Mouse (Mus musculus): ENCODE results near the gene Myo16. TPM values are rescaled to one million over a fixed set of nuclear protein-coding genes. Genes with fewer than 3 reads are reported as not detected.

Myo16 gene
- polyA plus RNA-seq, 1 experiment from 2014 or later = 0.01 TPM

DNA sequence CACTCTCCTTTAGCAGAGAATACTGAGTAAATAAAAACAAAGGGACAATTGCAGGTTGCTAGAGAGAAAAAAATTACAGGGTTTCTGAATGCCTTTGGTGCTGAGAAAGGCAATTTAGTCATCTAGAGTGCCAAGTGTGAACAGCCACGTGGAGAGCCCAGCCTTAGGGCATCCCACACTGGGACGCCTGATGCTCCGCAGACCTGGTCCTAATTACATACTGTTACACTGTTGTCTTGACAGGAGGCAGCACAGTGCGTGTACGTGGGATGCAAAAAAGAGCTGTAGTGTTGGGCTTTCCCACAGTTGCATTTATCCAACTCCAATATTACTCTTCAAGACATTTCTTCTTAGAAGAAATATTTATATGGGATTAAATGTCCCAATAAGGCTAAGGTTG lies 162.5 kb downstream of the Myo16 start:
- no peak for TF ChIP-seq CTCF (IDR thresholded peaks at IDR 0.05; ENCODE audit: low read depth)
- no peak for TF ChIP-seq EP300 (IDR thresholded peaks at IDR 0.05; ENCODE audit: low read depth)
- H3K4me1 ChIP-seq (ENCODE audit: insufficient read depth) = no peaks in the 10 kb centered on the region
- H3K27me3 ChIP-seq (ENCODE audit: insufficient read depth, low read length) = no peaks in the 10 kb centered on the region
- no peak overlapping the region for H3K4me3 ChIP-seq (ENCODE audit: low read depth, low read length)
- no peaks in the 10 kb centered on the region for H3K36me3 ChIP-seq (replicated peaks; ENCODE audit: insufficient read depth, low read length)
- ATAC-seq (no peak), DNase-seq (no peak)
- no peak overlapping the region for H3K9ac ChIP-seq (replicated peaks)
- H3K4me2 ChIP-seq (ENCODE audit: low read depth, low read length) = no peak overlapping the region
- WGBS (ENCODE audit: insufficient replicate concordance) = 68% methylated on average over 5 of the region's 5 CpGs
- H3K27ac ChIP-seq (ENCODE audit: low read depth) = no peak overlapping the region
- H3K9me3 ChIP-seq (ENCODE audit: low read length) = no peaks in the 10 kb centered on the region

DNA sequence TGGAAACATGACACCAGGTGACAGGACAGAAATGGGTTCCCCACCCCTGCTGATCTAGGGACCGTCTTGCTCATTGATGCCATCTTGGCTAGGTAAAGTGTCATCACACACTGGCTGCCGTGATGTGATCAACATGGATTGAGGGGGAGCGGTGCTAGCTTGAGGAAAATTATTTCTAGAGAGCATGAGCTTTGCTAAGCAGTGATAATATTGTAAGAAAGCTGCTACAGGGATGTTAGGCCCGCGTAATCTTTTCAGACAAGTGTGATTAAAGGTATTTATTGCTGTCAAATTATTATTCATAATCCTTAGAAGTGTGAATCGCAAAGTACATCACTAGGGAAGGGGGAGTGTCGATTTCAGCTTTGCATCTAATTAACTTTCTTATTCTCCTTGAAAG lies 164.4 kb downstream of the Myo16 start:
- DNase-seq (no peak), ATAC-seq (no peak)
- Histone ChIP-seq H3K27me3 (ENCODE audit: insufficient read depth, low read length) (no peaks in the 10 kb centered on the region), H3K27ac (ENCODE audit: low read depth) (no peak overlapping the region), H3K4me1 (ENCODE audit: insufficient read depth) (no peaks in the 10 kb centered on the region), H3K36me3 (replicated peaks; ENCODE audit: insufficient read depth, low read length) (no peaks in the 10 kb centered on the region), H3K9me3 (ENCODE audit: low read length) (no peaks in the 10 kb centered on the region), H3K9ac (replicated peaks) (no peak overlapping the region), H3K4me2 (ENCODE audit: low read depth, low read length) (no peak overlapping the region), H3K4me3 (ENCODE audit: low read depth, low read length) (no peak overlapping the region)
- 77% methylated on average over 7 of the region's 7 CpGs for WGBS (ENCODE audit: insufficient replicate concordance)
- TF ChIP-seq CTCF (IDR thresholded peaks at IDR 0.05; ENCODE audit: low read depth) (no peak), EP300 (IDR thresholded peaks at IDR 0.05; ENCODE audit: low read depth) (no peak)

DNA sequence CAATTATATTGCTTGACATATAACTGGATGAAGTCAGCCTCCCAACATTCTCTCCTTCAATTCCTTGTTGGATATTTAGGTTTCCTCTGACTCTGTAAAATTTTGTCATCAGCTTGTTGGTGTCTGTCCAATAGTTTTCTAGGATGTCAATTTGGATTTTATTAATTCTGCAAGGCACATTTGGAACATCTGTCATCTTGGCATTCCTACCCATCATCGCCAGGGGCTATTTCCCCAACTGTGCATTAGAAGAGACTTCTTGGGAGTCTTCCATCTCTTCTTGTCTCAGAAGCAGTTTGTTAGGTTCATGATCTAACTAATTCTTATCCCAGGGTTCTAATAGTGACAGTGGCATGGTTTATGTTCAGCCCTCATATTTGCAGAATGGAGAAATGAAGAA lies 196.7 kb downstream of the Myo16 start:
- H3K9me3 ChIP-seq (ENCODE audit: low read length) = no peaks in the 10 kb centered on the region
- 82% methylated on average over 1 of the region's 1 CpGs for WGBS (ENCODE audit: insufficient replicate concordance)
- no peak overlapping the region for H3K27ac ChIP-seq (ENCODE audit: low read depth)
- H3K4me3 ChIP-seq (ENCODE audit: low read depth, low read length) = no peak overlapping the region
- no peaks in the 10 kb centered on the region for H3K36me3 ChIP-seq (replicated peaks; ENCODE audit: insufficient read depth, low read length)
- no peaks in the 10 kb centered on the region for H3K27me3 ChIP-seq (ENCODE audit: insufficient read depth, low read length)
- TF ChIP-seq CTCF (IDR thresholded peaks at IDR 0.05; ENCODE audit: low read depth) (no peak), EP300 (IDR thresholded peaks at IDR 0.05; ENCODE audit: low read depth) (no peak)
- no peak overlapping the region for H3K9ac ChIP-seq (replicated peaks)
- ATAC-seq (no peak), DNase-seq (no peak)
- H3K4me1 ChIP-seq (ENCODE audit: insufficient read depth) = no peaks in the 10 kb centered on the region
- H3K4me2 ChIP-seq (ENCODE audit: low read depth, low read length) = no peak overlapping the region

DNA sequence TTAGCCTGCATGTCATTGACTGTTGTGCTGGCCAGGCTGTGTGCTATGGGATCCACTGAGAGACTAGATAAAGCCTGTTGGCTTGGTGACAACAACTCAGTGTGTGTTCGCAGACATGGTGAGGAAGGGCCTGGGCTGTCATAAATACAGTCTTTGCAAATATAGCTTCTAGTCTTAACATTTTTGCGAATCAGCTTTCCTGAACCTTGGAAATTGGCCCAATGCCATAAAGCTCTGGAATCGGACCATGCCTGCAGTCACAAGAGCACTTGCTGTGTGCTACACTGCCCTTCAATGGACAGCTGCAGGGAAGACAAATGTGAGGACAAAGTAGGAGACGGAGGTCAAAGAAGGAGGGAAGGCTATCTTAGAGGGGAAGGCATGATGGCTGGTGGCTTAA lies 205.0 kb downstream of the Myo16 start:
- Histone ChIP-seq H3K4me2 (ENCODE audit: low read depth, low read length) (no peak overlapping the region), H3K9me3 (ENCODE audit: low read length) (no peaks in the 10 kb centered on the region), H3K36me3 (replicated peaks; ENCODE audit: insufficient read depth, low read length) (no peaks in the 10 kb centered on the region), H3K4me3 (ENCODE audit: low read depth, low read length) (no peak overlapping the region), H3K4me1 (ENCODE audit: insufficient read depth) (no peaks in the 10 kb centered on the region), H3K27ac (ENCODE audit: low read depth) (no peak overlapping the region), H3K9ac (replicated peaks) (no peak overlapping the region), H3K27me3 (ENCODE audit: insufficient read depth, low read length) (no peaks in the 10 kb centered on the region)
- no peak for TF ChIP-seq CTCF (IDR thresholded peaks at IDR 0.05; ENCODE audit: low read depth)
- TF ChIP-seq EP300 (IDR thresholded peaks at IDR 0.05; ENCODE audit: low read depth) = no peak
- WGBS (ENCODE audit: insufficient replicate concordance) = 68% methylated on average over 4 of the region's 4 CpGs
- ATAC-seq = no peak
- DNase-seq = no peak

DNA sequence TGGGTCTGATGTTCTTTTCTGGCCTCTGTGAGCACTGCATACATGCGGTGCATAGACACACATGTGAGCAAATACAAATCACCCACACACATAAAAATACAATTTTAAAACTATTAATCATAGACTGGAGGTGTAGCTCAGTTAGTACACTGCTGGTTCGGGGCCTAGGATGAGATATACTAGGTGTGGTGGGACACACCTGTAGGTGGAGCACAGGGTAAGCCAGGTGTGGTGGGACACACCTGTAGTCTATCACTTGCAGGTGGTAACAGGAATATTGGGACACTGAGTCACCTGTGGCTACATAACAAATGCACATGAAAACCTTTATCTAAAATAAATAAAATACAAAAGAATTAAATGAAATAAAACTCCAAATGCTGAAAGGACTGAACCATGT lies 209.2 kb downstream of the Myo16 start:
- 74% methylated on average over 2 of the region's 2 CpGs for WGBS (ENCODE audit: insufficient replicate concordance)

DNA sequence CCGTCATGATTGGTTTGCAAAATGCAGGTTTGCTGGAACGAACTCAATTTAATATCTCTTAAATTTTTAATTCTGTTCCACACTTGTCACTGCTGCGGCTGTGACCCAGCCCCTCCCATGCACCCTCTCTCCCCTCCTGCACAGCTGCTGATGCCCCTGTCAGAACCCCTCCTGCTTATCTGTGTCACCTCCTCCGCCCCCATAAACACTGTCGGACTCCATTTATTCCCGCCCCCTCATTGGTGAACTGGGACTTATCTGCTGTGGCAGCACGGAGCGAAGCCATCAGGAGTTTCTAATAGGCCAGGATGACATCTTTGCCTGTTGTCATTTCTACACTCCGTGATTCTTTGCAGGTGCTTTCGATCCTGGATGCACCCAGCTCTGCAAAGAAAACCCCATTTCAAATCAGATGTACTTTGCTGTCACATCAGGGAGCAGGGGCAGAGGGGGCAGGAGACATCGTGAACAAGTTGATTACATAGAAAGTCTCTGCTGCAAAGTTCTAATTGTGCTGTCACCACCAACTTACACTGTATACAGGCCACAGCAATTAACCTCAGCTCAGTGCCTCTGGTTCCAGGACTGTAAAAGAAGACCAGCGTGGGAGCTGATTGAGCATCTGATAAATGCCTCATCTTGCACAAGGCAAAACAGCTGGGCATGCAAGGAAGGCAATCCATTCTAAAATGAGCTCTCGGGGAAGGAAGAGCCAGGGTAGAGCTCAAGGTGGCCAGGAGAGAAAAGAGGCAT lies 210.1 kb downstream of the Myo16 start:
- ATAC-seq (no peak), DNase-seq (no peak)
- Histone ChIP-seq H3K27ac (ENCODE audit: low read depth) (no peak overlapping the region), H3K4me3 (ENCODE audit: low read depth, low read length) (no peak overlapping the region), H3K27me3 (ENCODE audit: insufficient read depth, low read length) (no peaks in the 10 kb centered on the region), H3K9me3 (ENCODE audit: low read length) (no peaks in the 10 kb centered on the region), H3K4me2 (ENCODE audit: low read depth, low read length) (no peak overlapping the region), H3K36me3 (replicated peaks; ENCODE audit: insufficient read depth, low read length) (no peaks in the 10 kb centered on the region), H3K9ac (replicated peaks) (no peak overlapping the region), H3K4me1 (ENCODE audit: insufficient read depth) (no peaks in the 10 kb centered on the region)
- WGBS (ENCODE audit: insufficient replicate concordance) = 43% methylated on average over 13 of the region's 13 CpGs
- TF ChIP-seq CTCF (IDR thresholded peaks at IDR 0.05; ENCODE audit: low read depth) = no peak
- TF ChIP-seq EP300 (IDR thresholded peaks at IDR 0.05; ENCODE audit: low read depth) = no peak

More for the DNA sequence above, 209.2 kb downstream of the Myo16 start:
- TF ChIP-seq CTCF (IDR thresholded peaks at IDR 0.05; ENCODE audit: low read depth) (no peak), EP300 (IDR thresholded peaks at IDR 0.05; ENCODE audit: low read depth) (no peak)
- Histone ChIP-seq H3K27ac (ENCODE audit: low read depth) (no peak overlapping the region), H3K4me3 (ENCODE audit: low read depth, low read length) (no peak overlapping the region), H3K36me3 (replicated peaks; ENCODE audit: insufficient read depth, low read length) (no peaks in the 10 kb centered on the region), H3K9ac (replicated peaks) (no peak overlapping the region), H3K27me3 (ENCODE audit: insufficient read depth, low read length) (no peaks in the 10 kb centered on the region), H3K4me2 (ENCODE audit: low read depth, low read length) (no peak overlapping the region), H3K4me1 (ENCODE audit: insufficient read depth) (no peaks in the 10 kb centered on the region), H3K9me3 (ENCODE audit: low read length) (no peaks in the 10 kb centered on the region)
- DNase-seq (no peak), ATAC-seq (no peak)
